ENCODE assay signal across 25 mouse cellular contexts in the genomic region with DNA sequence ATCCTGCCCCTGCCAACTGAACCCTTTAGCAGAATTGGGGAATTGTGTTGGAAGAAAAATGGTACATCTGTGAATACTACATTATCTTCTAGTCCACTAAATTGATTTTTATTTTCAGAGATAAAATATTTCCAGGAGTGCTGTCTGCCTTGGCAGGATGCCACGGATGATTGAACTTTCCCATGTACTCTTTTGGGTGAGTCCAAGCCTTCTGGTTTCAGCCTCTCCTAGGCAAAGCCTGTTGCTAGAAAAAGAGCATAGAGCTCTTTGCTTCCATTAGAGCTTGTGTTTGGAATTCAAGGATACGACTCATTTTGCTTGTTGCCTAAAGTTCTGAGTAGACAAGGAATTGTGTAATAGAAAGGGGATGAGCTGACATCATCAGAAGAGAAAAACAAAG.
DNase-seq lines count a peak whose midpoint lies in the region; ATAC-seq lines count a peak whose summit lies in the region.
"Had no signal": no experiment of that assay in that cellular context is flagged by ENCODE, and none has a peak within 500 bp of the region (broad histone marks: within the 10 kb centered on the region; RNA-seq: fewer than 3 reads in every experiment).

No protein-coding gene starts in this region.

- no peaks in the 10 kb centered on the region for H3K4me1 ChIP-seq in midbrain, embryonic 14.5 days (ENCODE audit: control insufficient read depth, insufficient read depth, low read length)
- H3K4me1 ChIP-seq in midbrain, embryonic 16.5 days (ENCODE audit: control insufficient read depth, insufficient read depth, low read length) = no peaks in the 10 kb centered on the region
- no peaks in the 10 kb centered on the region for H3K4me1 ChIP-seq in forebrain, embryonic 15.5 days
- H3K4me1 ChIP-seq: forebrain, embryonic 10.5 days; heart, embryonic 12.5 days; hindbrain, embryonic 13.5 days; midbrain, embryonic 10.5 days; neural tube, embryonic 13.5 days had no signal

- H3K27me3 ChIP-seq in midbrain, embryonic 14.5 days (ENCODE audit: control insufficient read depth, insufficient read depth, low read length) = no peaks in the 10 kb centered on the region
- H3K27me3 ChIP-seq in midbrain, embryonic 16.5 days (ENCODE audit: control insufficient read depth, insufficient read depth, low read depth, low read length) = no peaks in the 10 kb centered on the region
- H3K27me3 ChIP-seq in forebrain, embryonic 15.5 days = no peaks in the 10 kb centered on the region
- H3K27me3 ChIP-seq: heart, embryonic 12.5 days; hindbrain, embryonic 13.5 days; neural tube, embryonic 13.5 days had no signal

- H3K4me2 ChIP-seq in midbrain, embryonic 14.5 days (ENCODE audit: low read length) = no peak overlapping the region
- H3K4me2 ChIP-seq in midbrain, embryonic 16.5 days (ENCODE audit: low read length) = no peak overlapping the region
- H3K4me2 ChIP-seq in forebrain, embryonic 15.5 days (replicated peaks) = no peak overlapping the region
- H3K4me2 ChIP-seq: heart, embryonic 12.5 days; hindbrain, embryonic 13.5 days; neural tube, embryonic 13.5 days had no signal

- no peak for ATAC-seq in midbrain, embryonic 14.5 days (ENCODE audit: low FRiP score, low TSS enrichment)
- ATAC-seq in midbrain, embryonic 16.5 days = no peak
- no peak for ATAC-seq in forebrain, embryonic 15.5 days (replicated peaks)
- ATAC-seq: inflammation-experienced regulatory T-cells, adult 6 months had no signal

- H3K9ac ChIP-seq in midbrain, embryonic 14.5 days (replicated peaks; ENCODE audit: low read length) = no peak overlapping the region
- no peak overlapping the region for H3K9ac ChIP-seq in midbrain, embryonic 16.5 days (ENCODE audit: low read depth, low read length)
- H3K9ac ChIP-seq in forebrain, embryonic 15.5 days (replicated peaks) = no peak overlapping the region
- H3K9ac ChIP-seq: heart, embryonic 12.5 days; hindbrain, embryonic 13.5 days; liver, embryonic 14.5 days; neural tube, embryonic 13.5 days had no signal

- H3K36me3 ChIP-seq in midbrain, embryonic 14.5 days (ENCODE audit: control insufficient read depth, insufficient read depth, low read length) = no peaks in the 10 kb centered on the region
- no peaks in the 10 kb centered on the region for H3K36me3 ChIP-seq in midbrain, embryonic 16.5 days (ENCODE audit: control insufficient read depth, insufficient read depth, low read length)
- no peaks in the 10 kb centered on the region for H3K36me3 ChIP-seq in forebrain, embryonic 15.5 days
- H3K36me3 ChIP-seq: forebrain, embryonic 10.5 days; heart, embryonic 12.5 days; hindbrain, embryonic 13.5 days; midbrain, embryonic 10.5 days; neural tube, embryonic 13.5 days had no signal

- H3K9me3 ChIP-seq in midbrain, embryonic 14.5 days (ENCODE audit: control insufficient read depth, low read length) = peaks cover 6% of the 10 kb centered on the region; the same call in 1 of the 2 replicates
- no peaks in the 10 kb centered on the region for H3K9me3 ChIP-seq in midbrain, embryonic 16.5 days (replicated peaks; ENCODE audit: control insufficient read depth, low read length, poor library complexity, severe bottlenecking)
- H3K9me3 ChIP-seq in forebrain, embryonic 15.5 days = no peaks in the 10 kb centered on the region
- H3K9me3 ChIP-seq: forebrain, embryonic 10.5 days; hindbrain, embryonic 13.5 days; midbrain, embryonic 10.5 days had no signal

- H3K27ac ChIP-seq in midbrain, embryonic 14.5 days (replicated peaks; ENCODE audit: low read depth, low read length) = no peak overlapping the region
- no peak overlapping the region for H3K27ac ChIP-seq in midbrain, embryonic 16.5 days (ENCODE audit: low read length)
- no peak overlapping the region for H3K27ac ChIP-seq in forebrain, embryonic 15.5 days (replicated peaks)
- H3K27ac ChIP-seq: forebrain, embryonic 10.5 days; hindbrain, embryonic 13.5 days; left cerebral cortex, adult 2 months; liver, embryonic 14.5 days; macrophage; midbrain, embryonic 10.5 days; neural tube, embryonic 13.5 days; stomach, postnatal 0 days had no signal

- 84% methylated on average over 2 of the region's 2 CpGs for WGBS in midbrain, embryonic 14.5 days
- 81% methylated on average over 2 of the region's 2 CpGs for WGBS in midbrain, embryonic 16.5 days
- WGBS in forebrain, embryonic 15.5 days = 85% methylated on average over 2 of the region's 2 CpGs

- peak; percentile 34 for DNase-seq in gastrocnemius, postnatal 10 days
- no peak for DNase-seq in gastrocnemius, adult 18-20 months (ENCODE audit: low spot score)
- peak; percentile 3 for DNase-seq in midbrain, embryonic 14.5 days
- DNase-seq in adrenal gland, adult 2 months = peak; percentile 20
- DNase-seq in adrenal gland, postnatal 36 days = peak; percentile 17 to 37
- DNase-seq in frontal cortex, adult 2 months (ENCODE audit: extremely low spot score in 1 of 2, low spot score in 1 of 2) = no peak
- DNase-seq: B cell, adult 2 months; embryo, embryonic 11 days; heart, postnatal 14 days; kidney, adult 2 months; left cerebral cortex, postnatal 4 days; right cerebral cortex, postnatal 4 days; thymus, postnatal 14 days had no signal

- H3K4me3 ChIP-seq in midbrain, embryonic 14.5 days (replicated peaks; ENCODE audit: low read depth, low read length) = no peak overlapping the region
- H3K4me3 ChIP-seq in midbrain, embryonic 16.5 days (ENCODE audit: low read depth, low read length) = no peak overlapping the region
- H3K4me3 ChIP-seq in forebrain, embryonic 15.5 days = no peak overlapping the region
- H3K4me3 ChIP-seq: forebrain, embryonic 10.5 days; heart, embryonic 12.5 days; hindbrain, embryonic 13.5 days; left cerebral cortex, adult 2 months; midbrain, embryonic 10.5 days; neural tube, embryonic 13.5 days had no signal

Comparison
In these comparisons a context has a peak if more than half of its experiments do, and no peak if none do; other contexts are left out.
1. DNase-seq: peak in gastrocnemius, postnatal 10 days (single experiment), midbrain, embryonic 14.5 days (single experiment), adrenal gland, adult 2 months (single experiment) and adrenal gland, postnatal 36 days (2 of 2); none in gastrocnemius, adult 18-20 months (single experiment) and frontal cortex, adult 2 months (0 of 2).